Mouse (Mus musculus): ENCODE measurements around the gene Eml3. TPM values are rescaled to one million over a fixed set of nuclear protein-coding genes. Genes with fewer than 3 reads are reported as not detected.

Eml3 gene
- total and polyA plus RNA-seq, 3 experiments: 16.6 to 23.4 TPM; not detected in 1

DNA sequence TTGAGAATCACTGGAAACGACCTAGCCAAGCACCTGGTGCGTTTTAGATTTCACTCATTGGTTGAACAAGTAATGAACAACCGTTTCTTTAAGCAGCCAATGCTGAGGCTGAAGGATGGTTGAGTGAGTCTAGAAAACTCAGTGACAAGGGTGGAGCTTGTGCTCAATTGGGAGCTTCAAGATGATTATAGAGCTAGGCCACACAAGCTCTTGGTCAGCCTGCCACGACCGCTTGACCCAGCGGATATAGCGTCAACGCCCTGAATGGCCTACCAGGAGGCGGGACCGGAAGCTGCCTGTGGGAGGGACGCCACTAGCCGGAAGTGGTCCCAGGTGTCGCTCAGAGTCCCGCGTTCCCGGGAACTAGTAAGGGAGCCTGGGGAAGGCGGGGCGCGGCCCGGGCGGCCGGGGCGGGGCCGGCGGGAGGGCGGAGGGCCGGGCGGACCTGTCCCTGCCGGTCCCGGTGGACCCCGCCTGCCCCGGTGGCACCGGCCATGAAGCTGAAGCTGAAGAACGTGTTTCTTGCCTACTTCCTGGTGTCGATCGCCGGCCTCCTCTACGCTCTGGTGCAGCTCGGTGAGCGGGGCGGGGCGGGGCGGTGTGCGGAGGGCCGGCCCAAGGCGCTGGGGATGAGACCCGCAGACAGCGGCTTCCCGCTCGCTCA is 9.1 kb upstream of the Eml3 start, which contains the start of gene B3gat3 (continued):
- TF ChIP-seq KAT2A (conservative IDR thresholded peaks at IDR 0.05; ENCODE audit: low read depth, low read length) (no peak; the same call in 1 of the 2 replicates), ZC3H11A (IDR thresholded peaks at IDR 0.05; ENCODE audit: low read depth, low read length) (no peak), RCOR1 (IDR thresholded peaks at IDR 0.05; ENCODE audit: low read depth, low read length) (no peak), CHD1 (IDR thresholded peaks at IDR 0.05; ENCODE audit: low read depth, low read length) (no peak), TBP (IDR thresholded peaks at IDR 0.05; ENCODE audit: low read depth, low read length) (peak; percentile 45; the same call in 1 of the 2 replicates), SIN3A (IDR thresholded peaks at IDR 0.05; ENCODE audit: low read length) (peak; percentile 71), TCF12 (IDR thresholded peaks at IDR 0.05; ENCODE audit: low read depth, low read length) (0 out of 2 replicates have a peak, but pooled peaks have one; percentile 34), ETS1 (IDR thresholded peaks at IDR 0.05; ENCODE audit: low read depth, low read length) (no peak; the same call in 1 of the 2 replicates), USF2 (IDR thresholded peaks at IDR 0.05; ENCODE audit: borderline replicate concordance in 1 of 2, insufficient read depth in 1 of 2, low read depth in 1 of 2, low read length in 2 of 2) (no peak), HCFC1 (IDR thresholded peaks at IDR 0.05; ENCODE audit: low read depth, low read length) (peak; percentile 83), GATA1 (IDR thresholded peaks at IDR 0.05; ENCODE audit: low read depth, low read length) (no peak), POLR2AphosphoS5 (IDR thresholded peaks at IDR 0.05; ENCODE audit: borderline replicate concordance, low read depth, low read length) (no peak), CTCF (IDR thresholded peaks at IDR 0.05 in 2 of 3, conservative IDR thresholded peaks at IDR 0.05 in 1 of 3; ENCODE audit: control insufficient read depth in 1 of 3, insufficient read depth in 1 of 3, low read depth in 2 of 3, low read length in 3 of 3, poor library complexity in 1 of 3, severe bottlenecking in 1 of 3) (no peak), GABPA (IDR thresholded peaks at IDR 0.05; ENCODE audit: low read depth, low read length) (no peak), POLR2A (IDR thresholded peaks at IDR 0.05; ENCODE audit: control insufficient read depth in 1 of 2, insufficient read depth in 1 of 2, low read depth in 1 of 2, low read length in 2 of 2, poor library complexity in 1 of 2) (peak; percentile 47 to 90; a peak in 3 of 4 replicates), BHLHE40 (IDR thresholded peaks at IDR 0.05; ENCODE audit: borderline replicate concordance, low read depth, low read length) (no peak)

DNA sequence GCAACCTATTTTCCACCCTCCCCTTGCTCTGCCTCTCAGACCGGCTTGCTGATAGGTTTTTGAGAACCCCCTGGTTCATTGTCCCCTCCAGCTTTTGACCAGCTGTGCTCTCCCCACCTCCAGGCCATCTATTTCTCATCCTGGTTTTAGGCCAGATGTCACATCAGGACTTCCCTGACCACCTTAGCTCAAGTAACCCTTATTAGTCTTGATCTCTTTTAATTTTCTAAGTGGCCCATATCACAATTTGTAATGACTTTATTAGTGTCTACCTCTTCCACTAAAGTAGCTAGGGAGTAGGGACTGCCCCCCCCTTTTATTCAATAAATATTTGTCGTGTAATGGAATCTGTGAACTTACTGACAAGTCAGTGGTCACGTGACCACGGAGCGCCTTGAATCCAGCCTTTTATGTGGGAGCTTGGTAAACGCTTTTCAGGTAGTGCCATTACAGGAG is 8.5 kb upstream of the Eml3 start:
- Histone ChIP-seq H3K36me3 (ENCODE audit: control insufficient read depth in 1 of 2, insufficient read depth in 2 of 2, low read length in 2 of 2) (peaks cover 0 to 13% of the 10 kb centered on the region in 2 experiments; a peak in 2 of 4 replicates), H3K9me3 (replicated peaks; ENCODE audit: insufficient read depth, low read length) (no peaks in the 10 kb centered on the region), H3K27ac (ENCODE audit: control insufficient read depth, low read depth, low read length) (peak overlapping the region; percentile 81), H3K79me2 (ENCODE audit: control insufficient read depth, insufficient read depth, low read length, poor library complexity) (peaks cover 16% of the 10 kb centered on the region), H3K9ac (ENCODE audit: control insufficient read depth, low read depth, low read length, poor library complexity, severe bottlenecking) (peak overlapping the region; percentile 92), H3K27me3 (ENCODE audit: control insufficient read depth in 1 of 2, insufficient read depth in 2 of 2, low read length in 2 of 2) (no peaks in the 10 kb centered on the region), H3K4me3 (ENCODE audit: control insufficient read depth in 1 of 2, insufficient read depth in 1 of 2, low read depth in 2 of 2, low read length in 2 of 2) (peak overlapping the region; percentile 83 to 91), H3K4me1 (ENCODE audit: control insufficient read depth in 1 of 2, insufficient read depth in 2 of 2, low read length in 2 of 2) (peaks cover 8 to 10% of the 10 kb centered on the region in 2 experiments; a peak in 3 of 4 replicates)
- TF ChIP-seq CTCF (IDR thresholded peaks at IDR 0.05 in 2 of 3, conservative IDR thresholded peaks at IDR 0.05 in 1 of 3; ENCODE audit: control insufficient read depth in 1 of 3, insufficient read depth in 1 of 3, low read depth in 2 of 3, low read length in 3 of 3, poor library complexity in 1 of 3, severe bottlenecking in 1 of 3) (no peak), GABPA (IDR thresholded peaks at IDR 0.05; ENCODE audit: low read depth, low read length) (no peak), JUND (IDR thresholded peaks at IDR 0.05; ENCODE audit: low read depth, low read length) (no peak), CHD2 (IDR thresholded peaks at IDR 0.05; ENCODE audit: low read length) (no peak), ETS1 (IDR thresholded peaks at IDR 0.05; ENCODE audit: low read depth, low read length) (no peak), MAZ (IDR thresholded peaks at IDR 0.05; ENCODE audit: low read depth, low read length) (no peak), POLR2AphosphoS2 (IDR thresholded peaks at IDR 0.05; ENCODE audit: low read length) (no peak), USF2 (IDR thresholded peaks at IDR 0.05; ENCODE audit: borderline replicate concordance in 1 of 2, insufficient read depth in 1 of 2, low read depth in 1 of 2, low read length in 2 of 2) (peak; percentile 81 to 84), SIN3A (IDR thresholded peaks at IDR 0.05; ENCODE audit: low read length) (peak; percentile 59), TCF12 (IDR thresholded peaks at IDR 0.05; ENCODE audit: low read depth, low read length) (no peak), ZMIZ1 (IDR thresholded peaks at IDR 0.05; ENCODE audit: low read depth, low read length) (no peak), CHD1 (IDR thresholded peaks at IDR 0.05; ENCODE audit: low read depth, low read length) (no peak), GATA1 (IDR thresholded peaks at IDR 0.05; ENCODE audit: low read depth, low read length) (no peak), POLR2A (IDR thresholded peaks at IDR 0.05; ENCODE audit: control insufficient read depth in 1 of 2, insufficient read depth in 1 of 2, low read depth in 1 of 2, low read length in 2 of 2, poor library complexity in 1 of 2) (no peak), MAX (IDR thresholded peaks at IDR 0.05; ENCODE audit: low read length) (peak; percentile 84), TAL1 (IDR thresholded peaks at IDR 0.05; ENCODE audit: low read length) (no peak), UBTF (IDR thresholded peaks at IDR 0.05; ENCODE audit: borderline replicate concordance, insufficient read depth, low read depth, low read length) (no peak), E2F4 (IDR thresholded peaks at IDR 0.05; ENCODE audit: borderline replicate concordance, low read depth, low read length) (no peak), MYB (IDR thresholded peaks at IDR 0.05; ENCODE audit: low read depth, low read length) (no peak), MAFK (IDR thresholded peaks at IDR 0.05; ENCODE audit: borderline replicate concordance, low read depth, low read length) (no peak), BHLHE40 (IDR thresholded peaks at IDR 0.05; ENCODE audit: borderline replicate concordance, low read depth, low read length) (peak; percentile 68; the same call in 1 of the 2 replicates), SMC3 (IDR thresholded peaks at IDR 0.05; ENCODE audit: low read depth, low read length) (no peak), USF1 (IDR thresholded peaks at IDR 0.05; ENCODE audit: low read depth, low read length) (peak; percentile 96), KAT2A (conservative IDR thresholded peaks at IDR 0.05; ENCODE audit: low read depth, low read length) (no peak), ZC3H11A (IDR thresholded peaks at IDR 0.05; ENCODE audit: low read depth, low read length) (no peak), TBP (IDR thresholded peaks at IDR 0.05; ENCODE audit: low read depth, low read length) (no peak)
- peak; percentile 79 for DNase-seq (ENCODE audit: low read depth, low spot score)
